ENCODE assay signal across 21 mouse cellular contexts in the genomic region with DNA sequence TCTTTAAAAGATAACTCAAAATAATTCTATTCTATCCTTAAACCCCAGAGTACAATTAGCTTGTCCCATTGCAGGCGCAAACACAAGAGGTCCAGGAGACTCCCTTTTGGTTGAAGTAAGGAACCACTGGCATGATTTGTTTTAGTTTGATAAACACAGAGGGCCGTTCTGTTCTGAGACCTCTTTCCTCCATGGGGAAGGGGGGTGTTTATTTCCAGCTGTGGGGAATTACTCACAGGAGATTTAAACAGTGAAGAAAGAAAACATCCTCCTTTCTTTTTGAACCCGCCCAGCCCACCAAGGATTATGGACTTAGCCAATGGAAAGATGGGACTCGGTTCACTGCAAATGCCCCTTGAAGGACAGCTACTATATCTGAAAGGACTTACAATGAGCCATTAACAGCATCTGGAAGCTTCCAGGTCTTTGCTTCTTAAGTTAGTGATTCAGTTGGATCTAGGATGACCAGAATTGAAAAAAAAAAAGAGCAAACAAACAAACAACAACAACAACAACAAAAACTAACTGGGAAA.
DNase-seq lines count a peak whose midpoint lies in the region; ATAC-seq and TF ChIP-seq lines count a peak whose summit lies in the region.
"Had no signal": no experiment of that assay in that cellular context is flagged by ENCODE, and none has a peak within 500 bp of the region (broad histone marks: within the 10 kb centered on the region; RNA-seq: fewer than 3 reads in every experiment).

No protein-coding gene starts in this region.

- no peaks in the 10 kb centered on the region for H3K27me3 ChIP-seq in hindbrain, embryonic 11.5 days (ENCODE audit: control insufficient read depth, insufficient read depth, low read length)
- no peaks in the 10 kb centered on the region for H3K27me3 ChIP-seq in hindbrain, embryonic 10.5 days (ENCODE audit: insufficient read depth, poor library complexity, severe bottlenecking)
- H3K27me3 ChIP-seq in midbrain, embryonic 11.5 days (ENCODE audit: control insufficient read depth, insufficient read depth, low read length): no peaks in the 10 kb centered on the region
- no peaks in the 10 kb centered on the region for H3K27me3 ChIP-seq in midbrain, postnatal 0 days (ENCODE audit: insufficient read depth, low read length)
- H3K27me3 ChIP-seq: intestine, embryonic 15.5 days; kidney, embryonic 15.5 days; liver, embryonic 13.5 days; Patski had no signal

- H3K4me3 ChIP-seq in hindbrain, embryonic 11.5 days (ENCODE audit: low read depth, low read length): no peak overlapping the region
- no peak overlapping the region for H3K4me3 ChIP-seq in hindbrain, embryonic 10.5 days
- H3K4me3 ChIP-seq in midbrain, embryonic 11.5 days (ENCODE audit: low read depth, low read length): no peak overlapping the region
- H3K4me3 ChIP-seq in midbrain, postnatal 0 days (ENCODE audit: low read depth, low read length): no peak overlapping the region
- H3K4me3 ChIP-seq: heart, embryonic 10.5 days; intestine, embryonic 15.5 days; kidney, embryonic 15.5 days; left cerebral cortex, adult 2 months; liver, embryonic 13.5 days; midbrain, embryonic 10.5 days had no signal

- peak; percentile 10 for DNase-seq in hindbrain, embryonic 11.5 days (ENCODE audit: low spot score)
- no peak for DNase-seq in hindbrain, embryonic 10.5 days (ENCODE audit: low spot score)
- DNase-seq in midbrain, embryonic 11.5 days (ENCODE audit: low spot score, missing footprints): peak; percentile 84
- DNase-seq in midbrain, postnatal 0 days (ENCODE audit: low spot score): no peak
- DNase-seq in embryo, embryonic 10.5 days (ENCODE audit: low spot score): peak; percentile 57
- DNase-seq in thymus, postnatal 0 days (ENCODE audit: low spot score): no peak
- DNase-seq in ovary, adult 18-20 months (ENCODE audit: low spot score): no peak
- DNase-seq: adrenal gland, postnatal 36 days; cerebellum, adult 18-20 months; cerebellum, postnatal 14 days; heart, postnatal 4 days; liver, embryonic 13.5 days; lung, adult 2 months; retina, postnatal 1 day had no signal

- no peak overlapping the region for H3K4me2 ChIP-seq in hindbrain, embryonic 11.5 days (replicated peaks; ENCODE audit: low read depth, low read length)
- H3K4me2 ChIP-seq in midbrain, embryonic 11.5 days: no peak overlapping the region
- no peak overlapping the region for H3K4me2 ChIP-seq in midbrain, postnatal 0 days (ENCODE audit: low read depth, low read length, poor library complexity, severe bottlenecking)
- H3K4me2 ChIP-seq: intestine, embryonic 15.5 days; kidney, embryonic 15.5 days; liver, embryonic 13.5 days had no signal

- H3K4me1 ChIP-seq in hindbrain, embryonic 11.5 days (replicated peaks; ENCODE audit: control insufficient read depth, insufficient read depth, low read length): no peaks in the 10 kb centered on the region
- no peaks in the 10 kb centered on the region; the same call in 1 of the 2 replicates for H3K4me1 ChIP-seq in hindbrain, embryonic 10.5 days (replicated peaks)
- peaks cover 4% of the 10 kb centered on the region; the same call in 1 of the 2 replicates for H3K4me1 ChIP-seq in midbrain, embryonic 11.5 days (ENCODE audit: control insufficient read depth, insufficient read depth, low read length)
- H3K4me1 ChIP-seq in midbrain, postnatal 0 days (ENCODE audit: insufficient read depth, low read length): no peaks in the 10 kb centered on the region
- H3K4me1 ChIP-seq: heart, embryonic 10.5 days; intestine, embryonic 15.5 days; liver, embryonic 13.5 days had no signal

- TF ChIP-seq CTCF in midbrain, postnatal 0 days (IDR thresholded peaks at IDR 0.05): no peak

- no peak for ATAC-seq in hindbrain, embryonic 11.5 days (ENCODE audit: low FRiP score)
- ATAC-seq in midbrain, embryonic 11.5 days (ENCODE audit: low FRiP score): no peak
- no peak for ATAC-seq in midbrain, postnatal 0 days (ENCODE audit: low FRiP score)
- ATAC-seq: intestine, embryonic 15.5 days; Patski had no signal

- no peaks in the 10 kb centered on the region for H3K9me3 ChIP-seq in hindbrain, embryonic 11.5 days (ENCODE audit: control insufficient read depth, low read length)
- H3K9me3 ChIP-seq in hindbrain, embryonic 10.5 days: no peaks in the 10 kb centered on the region
- no peaks in the 10 kb centered on the region for H3K9me3 ChIP-seq in midbrain, embryonic 11.5 days (ENCODE audit: control insufficient read depth, low read length)
- no peaks in the 10 kb centered on the region for H3K9me3 ChIP-seq in midbrain, postnatal 0 days (ENCODE audit: low read length)
- H3K9me3 ChIP-seq: heart, embryonic 10.5 days; intestine, embryonic 15.5 days; kidney, embryonic 15.5 days; liver, embryonic 13.5 days; midbrain, embryonic 10.5 days had no signal

- H3K27ac ChIP-seq in hindbrain, embryonic 11.5 days (ENCODE audit: low read depth, low read length): no peak overlapping the region
- H3K27ac ChIP-seq in hindbrain, embryonic 10.5 days: no peak overlapping the region
- H3K27ac ChIP-seq in midbrain, embryonic 11.5 days (ENCODE audit: low read depth, low read length): no peak overlapping the region
- H3K27ac ChIP-seq in midbrain, postnatal 0 days (ENCODE audit: low read depth, low read length): no peak overlapping the region
- H3K27ac ChIP-seq: heart, embryonic 10.5 days; intestine, embryonic 15.5 days; kidney, embryonic 15.5 days; left cerebral cortex, adult 2 months; liver, embryonic 13.5 days; macrophage; midbrain, embryonic 10.5 days had no signal

- no peak overlapping the region for H3K9ac ChIP-seq in hindbrain, embryonic 11.5 days (ENCODE audit: low read depth, low read length)
- no peak overlapping the region for H3K9ac ChIP-seq in midbrain, embryonic 11.5 days (ENCODE audit: low read length)
- no peak overlapping the region for H3K9ac ChIP-seq in midbrain, postnatal 0 days (replicated peaks; ENCODE audit: low read length, poor library complexity, severe bottlenecking)
- H3K9ac ChIP-seq: intestine, embryonic 15.5 days; kidney, embryonic 15.5 days; liver, embryonic 13.5 days had no signal

- WGBS in hindbrain, embryonic 11.5 days: 51% methylated on average over 4 of the region's 4 CpGs
- 43% methylated on average over 4 of the region's 4 CpGs for WGBS in hindbrain, embryonic 10.5 days
- WGBS in midbrain, embryonic 11.5 days: 9% methylated on average over 4 of the region's 4 CpGs
- WGBS in midbrain, postnatal 0 days: 19% methylated on average over 4 of the region's 4 CpGs

- H3K36me3 ChIP-seq in hindbrain, embryonic 11.5 days (ENCODE audit: control insufficient read depth, insufficient read depth, low read length): no peaks in the 10 kb centered on the region
- H3K36me3 ChIP-seq in hindbrain, embryonic 10.5 days: no peaks in the 10 kb centered on the region
- H3K36me3 ChIP-seq in midbrain, embryonic 11.5 days (ENCODE audit: control insufficient read depth, insufficient read depth, low read length): no peaks in the 10 kb centered on the region
- no peaks in the 10 kb centered on the region for H3K36me3 ChIP-seq in midbrain, postnatal 0 days (ENCODE audit: insufficient read depth, low read length)
- H3K36me3 ChIP-seq: heart, embryonic 10.5 days; intestine, embryonic 15.5 days; kidney, embryonic 15.5 days; liver, embryonic 13.5 days; midbrain, embryonic 10.5 days had no signal

Comparison
In these comparisons a context has a peak if more than half of its experiments do, and no peak if none do; other contexts are left out.
1. DNase-seq: peak in hindbrain, embryonic 11.5 days (single experiment), midbrain, embryonic 11.5 days (single experiment) and embryo, embryonic 10.5 days (single experiment); none in hindbrain, embryonic 10.5 days (single experiment), midbrain, postnatal 0 days (single experiment), thymus, postnatal 0 days (single experiment) and ovary, adult 18-20 months (single experiment).